Mouse (Mus musculus): ENCODE results near the gene Ppp2r2d.

The Ppp2r2d gene

GRCm38 (mm10) chr7:138856670-138857069 lies 10.8 kb downstream of the Ppp2r2d start:
- no peak for DNase-seq (ENCODE audit: low spot score in 2 of 2)

- no peak for DNase-seq (ENCODE audit: low spot score in 2 of 2)
Observed at GRCm38 (mm10) chr7:138863950-138864572, 18.2 kb downstream of the Ppp2r2d start.

GRCm38 (mm10) chr7:138864776-138865175 lies 18.9 kb downstream of the Ppp2r2d start:
- DNase-seq (ENCODE audit: low spot score in 2 of 2) = no peak

DNA sequence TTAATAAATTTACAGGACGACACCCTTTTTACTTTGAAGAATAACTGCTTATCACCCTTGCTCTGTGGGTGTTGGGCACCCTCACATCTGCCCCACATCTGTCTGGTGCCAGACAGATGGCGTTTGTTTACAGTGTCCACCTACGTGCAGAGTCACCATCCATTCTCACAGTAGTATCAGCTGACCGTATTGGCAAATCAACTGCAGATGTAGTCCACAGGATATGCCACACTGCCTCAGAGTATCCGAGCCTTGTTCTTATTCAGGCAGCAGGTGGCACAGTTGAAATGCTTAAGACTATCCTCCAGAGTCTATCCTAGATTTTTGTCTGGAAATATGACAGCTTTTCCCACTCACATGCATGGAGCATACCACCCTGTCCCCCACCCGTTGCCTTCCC lies 21.4 kb downstream of the Ppp2r2d start:
- no peak for DNase-seq (ENCODE audit: low spot score in 2 of 2)

- DNase-seq (ENCODE audit: low spot score in 2 of 2) = no peak
Observed at GRCm38 (mm10) chr7:138868316-138868715, 22.4 kb downstream of the Ppp2r2d start.

DNA sequence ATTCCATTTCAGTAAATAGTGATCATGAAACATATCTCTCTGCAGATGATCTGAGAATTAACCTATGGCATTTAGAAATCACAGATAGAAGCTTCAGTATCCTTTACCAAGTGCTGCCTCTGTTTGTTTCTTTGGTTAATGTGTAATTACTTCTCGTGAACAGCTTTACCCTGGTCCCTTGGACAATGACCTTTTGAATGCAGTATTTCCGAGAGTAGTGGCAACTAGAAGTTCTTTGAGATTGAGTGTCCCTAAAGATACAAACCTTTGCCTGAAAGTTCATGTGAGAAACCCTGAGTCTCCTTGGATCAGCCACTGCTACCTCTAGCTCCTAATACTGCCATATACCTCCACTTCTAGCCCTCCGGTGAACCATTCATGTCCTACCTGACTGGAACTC lies 27.1 kb downstream of the Ppp2r2d start:
- no peak for DNase-seq (ENCODE audit: low spot score in 2 of 2)

GRCm38 (mm10) chr7:138875031-138875430 lies 29.2 kb downstream of the Ppp2r2d start:
- no peak for DNase-seq (ENCODE audit: low spot score in 2 of 2)

GRCm38 (mm10) chr7:138883724-138884123 lies 37.8 kb downstream of the Ppp2r2d start:
- no peak for DNase-seq (ENCODE audit: low spot score in 2 of 2)

- DNase-seq (ENCODE audit: low spot score in 2 of 2) = no peak
Observed at GRCm38 (mm10) chr7:138885365-138886289, 39.7 kb downstream of the Ppp2r2d start.

GRCm38 (mm10) chr7:138898122-138898521 lies 52.2 kb downstream of the Ppp2r2d start:
- DNase-seq (ENCODE audit: low spot score in 2 of 2) = no peak

- no peak for DNase-seq (ENCODE audit: low spot score in 2 of 2)
Observed at GRCm38 (mm10) chr7:138898743-138899142, 52.9 kb downstream of the Ppp2r2d start.

DNA sequence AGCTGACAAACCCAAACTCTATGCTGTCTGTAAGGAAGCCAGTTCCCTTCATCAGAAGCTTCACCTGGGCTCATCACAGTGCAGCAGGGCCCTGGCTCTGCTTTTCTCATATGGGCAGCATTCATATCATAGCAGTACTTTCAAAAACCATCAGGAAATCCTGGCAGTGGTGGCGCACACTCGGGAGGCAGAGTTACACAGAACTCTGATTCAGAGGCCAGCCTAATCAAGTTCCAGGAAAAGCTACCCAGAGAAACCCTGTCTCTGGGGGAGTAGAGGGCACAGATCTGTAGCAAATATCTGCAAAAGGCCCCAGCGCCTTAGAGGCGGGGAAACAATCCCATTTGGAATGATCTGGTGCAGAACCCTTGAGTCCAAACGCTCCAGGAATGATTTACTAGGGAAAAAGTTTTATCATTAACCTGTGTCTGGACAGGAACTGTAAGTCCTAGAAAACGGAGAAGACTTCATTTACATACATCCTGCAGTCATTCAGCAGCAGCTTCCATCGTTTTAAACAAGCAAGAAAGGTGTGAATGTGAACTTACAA lies 58.1 kb downstream of the Ppp2r2d start:
- no peak for DNase-seq (ENCODE audit: low spot score in 2 of 2)

GRCm38 (mm10) chr7:138906441-138906840 lies 60.6 kb downstream of the Ppp2r2d start:
- DNase-seq (ENCODE audit: low spot score in 2 of 2) = no peak

DNA sequence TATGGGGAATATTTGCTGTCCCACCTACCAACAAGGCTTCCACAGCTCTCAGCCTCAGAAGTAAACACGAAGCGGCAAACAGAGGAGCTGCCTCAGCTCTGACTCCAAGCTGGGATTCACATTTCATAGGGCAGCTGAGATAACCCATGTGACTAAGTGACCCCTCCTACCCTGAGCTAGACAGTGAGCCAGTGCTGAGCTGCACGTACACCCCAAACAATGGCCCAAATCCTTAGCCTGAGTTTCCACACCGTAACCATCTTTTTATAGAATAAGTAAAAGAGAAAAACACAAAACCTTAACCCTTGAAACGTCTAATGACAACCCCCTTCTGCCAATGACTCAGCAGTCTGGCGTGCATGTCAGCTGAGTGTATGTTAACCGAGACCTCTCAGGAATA lies 61.2 kb downstream of the Ppp2r2d start:
- DNase-seq (ENCODE audit: low spot score in 2 of 2) = peak; percentile 37 to 57

GRCm38 (mm10) chr7:138907976-138908375 lies 62.1 kb downstream of the Ppp2r2d start:
- DNase-seq (ENCODE audit: low spot score in 2 of 2) = no peak

DNA sequence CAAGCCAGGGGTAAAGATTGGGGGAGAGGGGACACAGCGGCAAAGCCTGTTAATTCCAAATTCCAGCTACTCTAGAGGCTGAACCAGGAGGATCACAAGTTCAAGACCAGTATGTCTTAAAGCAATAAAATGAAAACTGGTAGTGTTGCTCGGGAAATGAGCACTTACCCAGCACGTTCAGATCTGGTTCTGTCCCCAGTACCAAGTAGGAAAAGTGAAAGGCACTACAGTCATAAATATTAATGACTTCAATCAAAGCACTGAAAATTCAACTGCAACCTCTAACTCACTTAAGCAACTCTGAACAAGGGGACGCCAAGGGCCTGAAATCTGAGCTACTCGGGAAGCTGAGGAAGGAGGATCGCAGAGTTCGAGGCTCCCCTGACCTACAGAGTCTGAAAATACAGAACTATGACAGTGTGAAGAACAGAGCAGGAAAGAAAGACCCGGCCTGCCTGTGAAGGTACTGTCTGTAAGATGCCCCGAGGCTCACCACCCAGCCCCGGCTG lies 62.9 kb downstream of the Ppp2r2d start:
- no peak for DNase-seq (ENCODE audit: low spot score in 2 of 2)

DNA sequence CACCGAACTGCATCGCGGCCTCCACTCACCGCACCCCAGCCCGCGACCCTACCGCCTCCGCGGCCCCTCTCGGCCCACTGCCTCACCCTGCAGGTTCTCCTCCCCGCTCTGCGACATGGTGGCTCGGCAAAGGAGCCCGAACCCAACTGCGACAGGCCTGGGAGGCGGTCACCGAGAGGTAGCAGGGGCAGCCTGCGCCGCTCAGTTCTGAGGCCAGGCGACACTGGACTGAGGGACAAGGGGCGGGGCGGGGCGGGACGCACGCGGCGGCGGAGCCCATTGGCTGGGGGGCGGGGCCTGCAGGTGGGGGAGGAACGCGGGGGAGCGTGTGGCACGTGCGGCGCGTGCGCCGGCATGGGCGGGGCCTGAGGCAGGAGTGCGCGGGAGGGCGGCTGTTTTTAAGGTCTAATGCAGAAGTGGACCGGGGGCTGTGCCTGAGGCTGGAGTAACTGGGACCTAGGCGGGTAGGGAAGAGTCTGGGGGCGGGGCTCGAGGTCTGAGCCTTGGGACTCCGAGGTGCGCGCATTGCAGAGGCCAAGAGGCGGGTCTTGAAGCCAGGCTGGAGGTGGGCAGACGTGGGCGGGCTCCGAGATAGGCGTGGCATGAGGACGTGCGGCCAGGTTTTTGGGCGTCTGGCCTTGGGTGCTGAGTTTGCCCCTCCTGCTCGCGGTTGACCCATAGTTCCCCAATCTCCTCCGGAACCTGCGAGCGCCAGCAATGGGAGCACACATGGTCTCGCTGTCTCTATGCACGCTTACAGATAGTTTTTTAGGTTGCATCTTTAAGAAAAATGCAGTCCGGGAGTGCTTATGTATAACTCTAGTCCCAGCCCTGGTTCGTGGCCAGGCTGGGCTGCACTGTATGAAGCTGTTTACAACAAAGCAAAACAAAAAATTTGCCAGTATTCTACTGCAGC lies 63.7 kb downstream of the Ppp2r2d start, which contains the start of gene Bnip3:
Gene Bnip3, minus strand, starts transcription at position 243 of the 916 bp plus-strand sequence.
- DNase-seq (ENCODE audit: low spot score in 2 of 2) = peak; percentile 80 to 90

- no peak for DNase-seq (ENCODE audit: low spot score in 2 of 2)
Observed at GRCm38 (mm10) chr7:138910193-138910562, 64.3 kb downstream of the Ppp2r2d start.

DNA sequence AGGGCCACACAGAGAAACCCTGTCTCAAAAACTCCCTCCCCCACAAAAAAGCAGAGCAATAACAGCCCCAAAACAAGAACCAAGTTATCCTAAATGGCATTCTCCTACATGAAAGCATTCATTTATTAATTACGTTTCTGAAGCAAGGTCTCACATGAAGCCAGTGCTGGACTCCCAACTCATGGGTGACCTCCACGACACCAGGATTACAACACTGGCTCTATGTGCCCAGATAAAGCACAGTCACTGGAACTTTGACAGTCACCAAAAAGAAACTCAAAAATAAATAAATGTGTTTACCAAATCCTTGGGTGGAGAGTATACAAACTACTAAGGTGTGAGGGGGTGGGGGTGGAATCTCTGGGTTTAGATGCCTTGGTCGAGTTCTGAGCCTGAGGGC lies 67.7 kb downstream of the Ppp2r2d start:
- no peak for DNase-seq (ENCODE audit: low spot score in 2 of 2)

GRCm38 (mm10) chr7:138919156-138919944 lies 73.5 kb downstream of the Ppp2r2d start:
- peak; percentile 74 to 90 for DNase-seq (ENCODE audit: low spot score in 2 of 2)

- DNase-seq (ENCODE audit: low spot score in 2 of 2) = peak in 1 of 2 experiments; percentile 32
Observed at GRCm38 (mm10) chr7:138921611-138922010, 75.7 kb downstream of the Ppp2r2d start.

All from urinary bladder, postnatal 36 days (tissue).